Mouse (Mus musculus): Measurements from ENCODE around the gene Tmem171. TPM values are rescaled to one million over a fixed set of nuclear protein-coding genes. Genes with fewer than 3 reads are reported as not detected.

The Tmem171 gene
- not detected for polyA plus RNA-seq (2015; fragmentation: Illumina TruSeq; extraction: RNeasy Lipid Tissue Mini Kit (QIAGEN cat#74804); ENCODE audit: insufficient read depth, low replicate concordance)

DNA sequence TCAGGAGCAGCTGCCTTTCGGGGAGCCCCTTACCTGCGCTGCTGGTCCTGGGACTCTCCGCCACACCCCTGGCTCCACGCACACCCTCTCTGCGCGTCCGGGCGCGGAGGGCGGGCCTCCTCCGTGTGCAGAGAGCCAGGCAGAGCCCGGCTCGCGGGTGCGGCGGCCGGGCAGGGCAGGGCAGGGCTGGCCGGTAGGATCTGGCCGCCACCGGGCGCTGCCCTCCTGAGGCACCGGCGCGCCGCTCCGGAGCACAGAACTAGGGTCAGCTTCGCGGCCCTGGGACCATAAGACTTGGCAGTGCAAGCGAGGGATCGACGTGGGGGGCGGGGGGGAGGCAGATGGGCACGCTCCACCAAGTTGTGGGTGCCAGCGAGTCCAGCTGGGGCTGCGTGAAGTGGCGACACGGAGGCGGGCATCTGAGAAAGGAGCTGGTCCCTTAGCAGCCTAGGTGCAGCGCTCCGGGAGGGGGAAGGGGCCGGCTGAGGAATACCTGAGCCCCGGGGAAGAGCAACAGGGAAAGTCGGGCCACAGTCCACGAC is at the start of gene Tmem171:
Tmem171 (minus strand) TSS at position 62 of the 542 bp plus-strand sequence.

DNA sequence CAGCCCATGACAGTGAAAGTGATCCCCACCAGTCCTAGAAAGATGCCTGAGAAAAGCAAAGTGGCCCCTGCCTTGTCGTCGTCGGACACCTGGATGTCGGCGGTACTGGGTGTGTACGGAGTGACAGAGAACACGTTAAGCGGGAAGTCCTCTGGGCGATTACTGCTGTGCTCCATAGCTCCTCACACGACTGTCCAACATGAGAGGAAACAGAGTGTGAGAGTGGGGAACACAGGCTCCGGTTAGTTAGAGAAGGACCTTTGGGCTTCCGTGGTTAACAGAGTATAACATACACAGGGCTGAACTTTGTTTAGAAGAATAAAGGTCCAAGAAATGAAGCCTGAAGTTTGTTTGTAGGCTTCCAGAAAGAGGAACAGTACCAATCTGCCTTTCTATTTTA is 57.5 kb downstream of the Tmem171 start, which contains the start of gene Tmem174:
Tmem174 (minus strand) TSS at position 266 of the 400 bp plus-strand sequence.

Other genes starting within 250 kb of the Tmem171 start
- gene Gm10320, start 202.8 kb downstream of the Tmem171 start, polyA plus RNA-seq (2015; fragmentation: Illumina TruSeq; extraction: RNeasy Lipid Tissue Mini Kit (QIAGEN cat#74804); ENCODE audit: insufficient read depth, low replicate concordance): 0.61 TPM
- not detected for gene Tmem174, start 57.4 kb downstream of the Tmem171 start, polyA plus RNA-seq (2015; fragmentation: Illumina TruSeq; extraction: RNeasy Lipid Tissue Mini Kit (QIAGEN cat#74804); ENCODE audit: insufficient read depth, low replicate concordance)
- 89.4 TPM for gene Fcho2, start 120.6 kb upstream of the Tmem171 start, polyA plus RNA-seq (2015; fragmentation: Illumina TruSeq; extraction: RNeasy Lipid Tissue Mini Kit (QIAGEN cat#74804); ENCODE audit: insufficient read depth, low replicate concordance)
- gene Tnpo1, start 231.6 kb upstream of the Tmem171 start, polyA plus RNA-seq (2015; fragmentation: Illumina TruSeq; extraction: RNeasy Lipid Tissue Mini Kit (QIAGEN cat#74804); ENCODE audit: insufficient read depth, low replicate concordance): 78.0 TPM